Mouse (Mus musculus) cerebellum, adult 2 months (tissue): Measurements from ENCODE around the gene Tac4.
A peak's percentile ranks its signal among the peaks of the same experiment; 100 is the strongest.

ENCODE experiments used
- CTCF ChIP-seq: fragments of 200-500 bp; IDR thresholded peaks from 2 replicates; pipeline ENCODE4 v1.5.1; 2011; ENCODE audit warnings: low read depth, mild to moderate bottlenecking, control low read depth, low read length, moderate library complexity, borderline replicate concordance; ENCODE audit not compliant: insufficient read depth
- POLR2A ChIP-seq: fragments of 200-500 bp; IDR thresholded peaks from 2 replicates; pipeline ENCODE4 v1.6.1; 2011; ENCODE audit warnings: low read length, control low read depth, borderline replicate concordance; ENCODE audit not compliant: insufficient read depth

GRCm38 (mm10) chr11:95310007-95310647 is 48.8 kb downstream of the Tac4 start, which contains the start of gene Kat7:
- no peak for TF ChIP-seq CTCF
- peak; percentile 78 for TF ChIP-seq POLR2A
